Mouse (Mus musculus) small intestine, adult 2 months (tissue): Measurements from ENCODE around the gene Cysrt1. TPM values are rescaled to one million over a fixed set of nuclear protein-coding genes. Genes with fewer than 3 reads are reported as not detected.

Source experiments
- H3K27ac ChIP-seq: fragments of 200-500 bp; 2 replicates; pipeline ENCODE4 v1.5.1; 2012; ENCODE audit warnings: low read depth, low read length, control low read depth, inconsistent platforms; ENCODE audit not compliant: insufficient read depth
- H3K27me3 ChIP-seq: fragments of 200-500 bp; 2 replicates; pipeline ENCODE4 v1.6.1; 2012; ENCODE audit warnings: mild to moderate bottlenecking, moderate library complexity, low read length, inconsistent platforms; ENCODE audit not compliant: control insufficient read depth, insufficient read depth
- H3K36me3 ChIP-seq: fragments of 200-500 bp; 2 replicates; pipeline ENCODE4 v1.6.1; 2012; ENCODE audit warnings: mild to moderate bottlenecking, low read length, control low read depth, inconsistent platforms; ENCODE audit not compliant: control insufficient read depth, insufficient read depth
- H3K4me1 ChIP-seq: fragments of 200-500 bp; 2 replicates; pipeline ENCODE4 v1.6.1; 2012; ENCODE audit warnings: low read length, inconsistent platforms, mixed read lengths; ENCODE audit not compliant: control insufficient read depth, insufficient read depth, insufficient read length
- H3K4me3 ChIP-seq: fragments of 200-500 bp; 2 replicates; pipeline ENCODE4 v1.5.1; 2012; ENCODE audit warnings: low read depth, mild to moderate bottlenecking, control low read depth, inconsistent platforms, low read length, moderate library complexity
- CTCF ChIP-seq: fragments of 200-500 bp; IDR thresholded peaks from 2 replicates; pipeline ENCODE4 v1.5.1; 2012; ENCODE audit warnings: low read depth, mild to moderate bottlenecking, control low read depth, inconsistent platforms, low read length, moderate library complexity, mixed read lengths; ENCODE audit not compliant: insufficient replicate concordance, insufficient read length; ENCODE audit errors: extremely low read depth
- POLR2A ChIP-seq: fragments of 200-500 bp; IDR thresholded peaks from 2 replicates; pipeline ENCODE4 v1.6.1; 2012; ENCODE audit warnings: low read depth, mild to moderate bottlenecking, control low read depth, inconsistent platforms, low read length, moderate library complexity
- WGBS: fragments of 180-500 bp; shearing (Covaris S2); methylation state at CpG from one replicate; pipeline ENCODE4 v1.1.7; 2018; 5-methylcytosine and 5-hydroxymethylcytosine counted together
- polyA plus RNA-seq: library from polyadenylated mRNA; depleted of rRNA; stranded (reverse); fragments of >200 nt; gene quantifications from 2 replicates; pipeline ENCODE4 v1.2.3, GENCODE M21; 2012

Gene Cysrt1
- polyA plus RNA-seq, 1 experiment, result 1.7 TPM

DNA sequence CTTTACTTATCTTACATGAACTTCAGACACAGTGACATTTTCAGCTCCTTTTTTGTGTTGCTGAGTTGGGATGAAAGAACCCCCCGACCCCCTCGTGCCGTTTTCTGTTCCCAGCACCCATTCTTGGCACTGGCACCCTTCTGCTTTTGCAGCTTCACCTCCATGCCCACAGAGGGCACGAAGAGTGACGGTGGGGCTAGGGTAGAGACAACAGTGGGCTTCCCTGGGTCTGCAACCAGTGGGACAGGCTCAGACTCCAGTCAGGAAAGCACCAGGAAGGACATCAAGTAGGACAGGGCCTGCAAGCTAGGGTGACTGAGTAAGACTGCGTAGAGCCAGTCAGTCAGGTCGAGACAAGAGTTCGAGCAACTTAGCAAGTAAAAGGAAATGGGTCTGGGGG lies 1.9 kb downstream of the Cysrt1 start:
- TF ChIP-seq POLR2A (no peak), CTCF (no peak)
- 68% methylated on average over 8 of the region's 8 CpGs for WGBS
- no peak overlapping the region for H3K4me3 ChIP-seq
- H3K27me3 ChIP-seq, result no peaks in the 10 kb centered on the region; the same call in 1 of the 2 replicates
- no peaks in the 10 kb centered on the region; the same call in 1 of the 2 replicates for H3K36me3 ChIP-seq
- 0 out of 2 replicates have a peak overlapping the region, but pooled peaks have one; percentile 31 for H3K27ac ChIP-seq
- peaks cover 33% of the 10 kb centered on the region for H3K4me1 ChIP-seq

DNA sequence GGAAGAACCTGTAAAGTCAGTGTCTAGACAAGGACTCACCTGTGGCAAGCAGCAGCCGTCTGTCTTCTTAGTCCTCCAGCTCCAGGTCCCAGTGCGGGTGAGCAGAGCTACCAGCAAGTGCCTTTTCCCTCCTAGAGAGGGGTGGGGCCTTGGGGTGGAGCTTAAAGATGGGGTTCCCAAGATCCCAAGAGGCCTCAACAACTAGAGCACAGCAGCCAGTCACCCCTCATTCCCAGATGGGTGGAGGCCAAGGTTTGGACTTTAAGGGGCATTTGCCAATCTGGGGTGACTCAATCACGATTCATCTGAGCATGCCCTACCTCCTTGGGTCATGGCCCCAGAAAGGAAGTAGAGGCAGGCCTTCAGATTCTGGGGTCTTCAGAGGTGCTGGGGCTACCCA lies 2.5 kb downstream of the Cysrt1 start:
- Histone ChIP-seq H3K36me3 (no peaks in the 10 kb centered on the region), H3K4me3 (no peak overlapping the region), H3K4me1 (peaks cover 37% of the 10 kb centered on the region), H3K27ac (no peak overlapping the region), H3K27me3 (no peaks in the 10 kb centered on the region; the same call in 1 of the 2 replicates)
- no peak for TF ChIP-seq POLR2A
- TF ChIP-seq CTCF, result no peak
- WGBS, result 81% methylated on average over 3 of the region's 3 CpGs

DNA sequence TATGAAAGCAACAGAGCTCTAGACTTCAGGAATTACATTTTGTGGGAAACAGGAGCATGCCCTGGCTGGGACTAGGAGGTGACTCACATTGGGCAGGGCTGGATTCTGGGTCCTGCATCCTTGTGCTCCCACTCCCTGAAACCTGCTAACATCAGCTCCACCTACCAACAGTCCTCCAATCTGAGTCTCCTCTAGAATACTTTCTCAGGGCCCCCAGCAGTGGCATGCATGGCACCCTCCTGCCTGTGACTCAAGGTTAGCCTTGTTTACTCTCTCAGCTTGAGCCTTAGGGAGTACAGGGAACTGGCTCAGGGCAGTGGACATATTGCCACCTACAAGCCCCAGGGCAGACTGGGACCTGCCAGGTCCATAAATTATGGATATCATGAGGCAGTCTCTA lies 4.1 kb downstream of the Cysrt1 start:
- Histone ChIP-seq H3K4me1 (peaks cover 50% of the 10 kb centered on the region), H3K27me3 (no peaks in the 10 kb centered on the region; the same call in 1 of the 2 replicates), H3K27ac (no peak overlapping the region; the same call in 1 of the 2 replicates), H3K4me3 (no peak overlapping the region), H3K36me3 (no peaks in the 10 kb centered on the region)
- TF ChIP-seq POLR2A (no peak), CTCF (no peak)

DNA sequence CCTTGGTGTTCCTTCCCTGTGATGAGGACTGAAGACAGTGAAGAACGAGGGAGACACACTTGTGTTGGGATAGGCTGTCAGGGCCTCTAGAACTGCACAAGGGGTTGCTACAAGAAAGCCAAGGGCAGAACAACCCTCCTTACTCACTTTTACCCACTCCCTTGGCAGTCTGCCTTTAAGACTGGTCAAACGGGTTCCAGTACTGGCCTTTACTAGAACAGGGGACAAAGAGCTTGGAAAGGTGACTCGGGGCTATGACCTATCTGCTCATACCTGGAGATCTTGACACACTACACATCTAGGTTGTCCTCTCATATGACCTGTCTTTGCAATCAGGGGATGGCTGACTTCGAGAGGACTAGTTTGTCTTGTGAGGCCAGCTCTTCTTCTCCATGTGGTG lies 4.7 kb downstream of the Cysrt1 start:
- 21% methylated on average over 4 of the region's 4 CpGs for WGBS
- Histone ChIP-seq H3K4me1 (peaks cover 47% of the 10 kb centered on the region), H3K4me3 (no peak overlapping the region), H3K36me3 (no peaks in the 10 kb centered on the region), H3K27ac (peak overlapping the region; percentile 10; the same call in 1 of the 2 replicates), H3K27me3 (no peaks in the 10 kb centered on the region; the same call in 1 of the 2 replicates)
- no peak for TF ChIP-seq CTCF
- no peak for TF ChIP-seq POLR2A

DNA sequence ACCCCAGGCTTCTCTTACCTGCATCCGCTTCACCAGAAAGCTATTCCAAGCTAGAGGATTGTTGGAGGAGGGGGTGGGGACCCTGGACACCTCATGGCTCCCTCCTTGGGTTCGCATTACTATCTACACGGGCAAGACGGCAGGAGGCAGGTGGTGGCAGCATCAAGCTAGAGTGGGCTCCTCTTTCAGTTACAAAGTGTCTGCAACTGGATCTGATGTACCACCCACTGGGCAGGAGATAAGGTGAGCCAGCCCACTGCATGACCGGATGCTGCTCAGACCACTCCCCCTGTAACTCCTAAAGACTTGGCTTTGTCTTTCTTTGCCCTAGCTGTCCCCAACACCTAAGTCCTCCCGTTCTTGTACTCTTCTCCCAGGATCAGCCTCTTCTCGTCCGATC lies 5.6 kb downstream of the Cysrt1 start, which contains the start of gene Rnf224:
Gene Rnf224, minus strand, starts transcription at position 174 of the 400 bp plus-strand sequence.
- WGBS, result 66% methylated on average over 8 of the region's 8 CpGs
- Histone ChIP-seq H3K27me3 (no peaks in the 10 kb centered on the region), H3K27ac (0 out of 2 replicates have a peak within 1 kb of the TSS, but pooled peaks have one; percentile 53), H3K36me3 (no peaks in the 10 kb centered on the region), H3K4me3 (no peak within 1 kb of the TSS), H3K4me1 (peaks cover 47% of the 10 kb centered on the region)
- TF ChIP-seq CTCF (no peak), POLR2A (no peak)

DNA sequence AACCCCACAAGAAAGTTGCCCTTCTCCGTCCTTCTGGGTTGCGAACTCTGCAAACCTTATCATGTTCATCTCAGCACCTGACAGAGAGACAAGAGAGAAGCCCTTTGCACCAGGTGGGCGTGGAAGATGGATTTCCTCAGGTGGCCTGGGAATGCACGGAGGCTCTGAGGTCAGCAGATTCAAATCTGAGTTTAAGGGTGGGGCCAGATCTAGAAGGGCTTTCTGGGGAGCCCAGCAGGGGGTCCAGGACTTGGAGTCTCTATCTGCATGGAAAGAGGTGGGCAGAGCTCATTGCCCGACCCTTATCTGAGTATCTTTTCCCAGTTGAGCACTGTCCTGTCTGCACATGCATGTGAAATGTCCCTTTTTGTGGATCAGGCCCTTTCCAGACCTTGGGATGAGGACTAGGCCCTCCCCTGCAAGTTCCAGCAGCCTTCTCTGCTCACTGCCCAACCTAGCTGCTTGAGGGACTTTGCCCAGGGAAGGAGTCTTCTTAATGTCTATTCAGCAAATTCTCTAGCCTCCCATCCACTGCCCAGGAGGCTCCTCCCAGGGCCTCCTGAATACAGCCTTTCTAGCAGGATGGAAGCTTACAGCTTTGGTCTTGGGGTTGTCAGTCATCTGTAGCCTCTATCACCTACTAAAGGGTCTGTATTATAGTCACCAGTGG lies 7.6 kb downstream of the Cysrt1 start:
- Histone ChIP-seq H3K36me3 (no peaks in the 10 kb centered on the region), H3K4me1 (peaks cover 35% of the 10 kb centered on the region), H3K27me3 (no peaks in the 10 kb centered on the region), H3K27ac (peak overlapping the region; percentile 86), H3K4me3 (no peak overlapping the region)
- TF ChIP-seq CTCF (no peak), POLR2A (no peak)
- WGBS, result 27% methylated on average over 5 of the region's 5 CpGs

DNA sequence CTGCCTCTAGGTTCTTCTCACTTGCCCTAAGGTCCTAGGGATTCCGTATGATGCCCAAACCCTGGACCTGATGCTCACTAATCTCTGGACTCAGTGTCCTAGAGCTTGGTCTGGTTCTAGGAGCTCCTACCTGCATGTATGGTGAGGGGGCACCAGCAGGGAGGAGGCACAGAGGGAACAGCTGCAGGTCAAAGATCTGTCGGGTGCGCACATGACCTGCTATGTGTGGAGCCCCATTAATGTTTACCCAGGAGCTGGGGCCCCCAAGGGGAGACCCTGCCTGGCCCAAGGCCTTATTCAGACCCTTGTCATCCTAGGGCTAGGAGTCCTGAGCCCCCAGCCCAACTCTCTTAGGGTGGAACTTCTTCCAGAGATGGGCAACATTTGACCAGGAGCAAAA lies 8.2 kb downstream of the Cysrt1 start, which contains the start of gene Slc34a3:
Gene Slc34a3, minus strand, starts transcription at position 315 of the 400 bp plus-strand sequence.
- Histone ChIP-seq H3K4me3 (no peak within 1 kb of the TSS), H3K27ac (peak within 1 kb of the TSS; percentile 86), H3K36me3 (no peaks in the 10 kb centered on the region), H3K27me3 (no peaks in the 10 kb centered on the region), H3K4me1 (peaks cover 37% of the 10 kb centered on the region)
- TF ChIP-seq POLR2A, result no peak
- TF ChIP-seq CTCF, result no peak
- 41% methylated on average over 3 of the region's 3 CpGs for WGBS
